Mouse (Mus musculus) bone marrow macrophage, adult 2 months (primary cell): ENCODE data around the gene Ubtd2. TPM values are rescaled to one million over a fixed set of nuclear protein-coding genes. Genes with fewer than 3 reads are reported as not detected.

ENCODE experiments used
- H3K27ac ChIP-seq: 2 replicates; pipeline ENCODE4 v1.5.1; 2012; ENCODE audit warnings: low read depth, low read length; ENCODE audit not compliant: insufficient read depth
- H3K4me1 ChIP-seq: 2 replicates; pipeline ENCODE4 v1.6.1; 2012; ENCODE audit warnings: low read length; ENCODE audit not compliant: control insufficient read depth, insufficient read depth
- H3K4me3 ChIP-seq: 2 replicates; pipeline ENCODE4 v1.5.1; 2012; ENCODE audit warnings: mild to moderate bottlenecking, low read length, moderate library complexity; ENCODE audit not compliant: insufficient read depth
- CTCF ChIP-seq: IDR thresholded peaks from 2 replicates; pipeline ENCODE4 v1.5.1; 2012; ENCODE audit warnings: low read depth, mild to moderate bottlenecking, low read length, moderate library complexity
- POLR2A ChIP-seq: IDR thresholded peaks from 2 replicates; pipeline ENCODE4 v1.6.1; 2012; ENCODE audit warnings: mild to moderate bottlenecking, low read depth, low read length, borderline replicate concordance
- polyA plus RNA-seq: library from polyadenylated mRNA; stranded (reverse); fragments of >200 nt; gene quantifications from 2 replicates; pipeline ENCODE4 v1.2.4, GENCODE M21; 2012; ENCODE audit not compliant: missing spikeins, insufficient read depth, insufficient read length

Gene Ubtd2
- polyA plus RNA-seq, 1 experiment: 2.4 TPM

- Histone ChIP-seq H3K27ac (no peak overlapping the region; the same call in 1 of the 2 replicates), H3K4me1 (peaks cover 8% of the 10 kb centered on the region; the same call in 1 of the 2 replicates), H3K4me3 (peak overlapping the region; percentile 88)
- TF ChIP-seq POLR2A: no peak
- TF ChIP-seq CTCF: no peak
These were observed 454 bp downstream of the Ubtd2 start for GRCm38 (mm10) chr11:32455507-32456141.

- H3K4me3 ChIP-seq: peak overlapping the region; percentile 88
These were observed 1.2 kb downstream of the Ubtd2 start for GRCm38 (mm10) chr11:32456356-32456755.

GRCm38 (mm10) chr11:32464282-32464681 lies 9.1 kb downstream of the Ubtd2 start:
- Histone ChIP-seq H3K27ac (no peak overlapping the region), H3K4me3 (no peak overlapping the region), H3K4me1 (peaks cover 9% of the 10 kb centered on the region; the same call in 1 of the 2 replicates)
- TF ChIP-seq CTCF (no peak), POLR2A (no peak)

More at GRCm38 (mm10) chr11:32456356-32456755, 1.2 kb downstream of the Ubtd2 start:
- TF ChIP-seq POLR2A (no peak), CTCF (no peak)
- Histone ChIP-seq H3K4me1 (peaks cover 8% of the 10 kb centered on the region; the same call in 1 of the 2 replicates), H3K27ac (no peak overlapping the region)

GRCm38 (mm10) chr11:32471925-32472324 lies 16.8 kb downstream of the Ubtd2 start:
- Histone ChIP-seq H3K4me3 (no peak overlapping the region), H3K27ac (no peak overlapping the region), H3K4me1 (peaks cover 18% of the 10 kb centered on the region)
- TF ChIP-seq CTCF: no peak
- no peak for TF ChIP-seq POLR2A

- no peak for TF ChIP-seq CTCF
- TF ChIP-seq POLR2A: no peak
- peaks cover 13% of the 10 kb centered on the region for H3K4me1 ChIP-seq
- no peak overlapping the region for H3K27ac ChIP-seq
- H3K4me3 ChIP-seq: no peak overlapping the region
These were observed 19.6 kb downstream of the Ubtd2 start for GRCm38 (mm10) chr11:32474725-32475124.

GRCm38 (mm10) chr11:32475487-32476236 lies 20.5 kb downstream of the Ubtd2 start:
- H3K4me3 ChIP-seq: no peak overlapping the region
- TF ChIP-seq POLR2A (no peak), CTCF (no peak)
- H3K4me1 ChIP-seq: peaks cover 13% of the 10 kb centered on the region
- no peak overlapping the region for H3K27ac ChIP-seq

- Histone ChIP-seq H3K4me3 (no peak overlapping the region), H3K4me1 (no peaks in the 10 kb centered on the region), H3K27ac (no peak overlapping the region)
- TF ChIP-seq POLR2A (no peak), CTCF (no peak)
These were observed 26.4 kb downstream of the Ubtd2 start for GRCm38 (mm10) chr11:32481525-32481924.

GRCm38 (mm10) chr11:32485290-32485689 lies 30.1 kb downstream of the Ubtd2 start:
- Histone ChIP-seq H3K4me1 (peaks cover 19% of the 10 kb centered on the region), H3K4me3 (no peak overlapping the region), H3K27ac (no peak overlapping the region)
- TF ChIP-seq CTCF (no peak), POLR2A (no peak)

GRCm38 (mm10) chr11:32486621-32487020 lies 31.5 kb downstream of the Ubtd2 start:
- Histone ChIP-seq H3K4me1 (peaks cover 22% of the 10 kb centered on the region), H3K27ac (no peak overlapping the region), H3K4me3 (no peak overlapping the region)
- no peak for TF ChIP-seq POLR2A
- no peak for TF ChIP-seq CTCF

- no peak overlapping the region for H3K4me3 ChIP-seq
- TF ChIP-seq CTCF (no peak), POLR2A (no peak)
These were observed 32.3 kb downstream of the Ubtd2 start for GRCm38 (mm10) chr11:32487501-32487900.

GRCm38 (mm10) chr11:32488344-32488743 lies 33.2 kb downstream of the Ubtd2 start:
- Histone ChIP-seq H3K27ac (no peak overlapping the region; the same call in 1 of the 2 replicates), H3K4me1 (peaks cover 27% of the 10 kb centered on the region)

More at GRCm38 (mm10) chr11:32487501-32487900, 32.3 kb downstream of the Ubtd2 start:
- Histone ChIP-seq H3K4me1 (peaks cover 22% of the 10 kb centered on the region), H3K27ac (no peak overlapping the region)

More at GRCm38 (mm10) chr11:32488344-32488743, 33.2 kb downstream of the Ubtd2 start:
- H3K4me3 ChIP-seq: no peak overlapping the region
- no peak for TF ChIP-seq POLR2A
- no peak for TF ChIP-seq CTCF
